Mouse (Mus musculus): ENCODE data around the gene Vgll2. TPM values are rescaled to one million over a fixed set of nuclear protein-coding genes. Genes with fewer than 3 reads are reported as not detected.

Gene Vgll2
- polyA plus RNA-seq, 2 experiments from 2014 or later: not detected

Other genes with a start within 250 kb of the Vgll2 start
- gene Ros1, start 172.7 kb downstream of the Vgll2 start, polyA plus RNA-seq (2017; shearing (Covaris generic)): not detected
- gene Dcbld1, start 211.1 kb downstream of the Vgll2 start, polyA plus RNA-seq (2017; shearing (Covaris generic)): not detected